Mouse (Mus musculus) embryo, embryonic 11.5 days (tissue): ENCODE results near the gene Kpna3.

Experiments used
- DNase-seq: peaks from one replicate; pipeline ENCODE4 v3.0.0-alpha.2; 2012; ENCODE audit warnings: low read depth, low spot score

Kpna3 gene

GRCm38 (mm10) chr14:61320765-61321164 lies 118.9 kb downstream of the Kpna3 start:
- no peak for DNase-seq

- DNase-seq, result peak; percentile 49
Measured at GRCm38 (mm10) chr14:61316861-61317260, 122.8 kb downstream of the Kpna3 start.
